Mouse (Mus musculus) retina, adult 2 months (tissue): ENCODE measurements around the gene Synj2bp.
A peak's percentile ranks its signal among the peaks of the same experiment; 100 is the strongest.
"Not testable (repeated sequence)": the region's sequence is repeated elsewhere in the genome, so short reads cannot be mapped to it uniquely, and the experiment has no call there.

Experiments used
- DNase-seq: peaks from one replicate; pipeline ENCODE4 v3.0.0-alpha.2; 2012; ENCODE audit warnings: low read depth, low spot score

The Synj2bp gene

GRCm38 (mm10) chr12:81532316-81533028, at the start of gene Synj2bp, which contains the start of gene Gm20498:
Gene Synj2bp, minus strand, starts transcription at chr12:81532911.
Gene Gm20498, minus strand, starts transcription at chr12:81532905.
- peak; percentile 68 for DNase-seq

- no peak for DNase-seq
Measured at GRCm38 (mm10) chr12:81568374-81568773, 35.7 kb upstream of the Synj2bp start, which contains the start of gene Adam21. Gene Adam21, minus strand, starts transcription at chr12:81568474.

GRCm38 (mm10) chr12:81567931-81568330, 35.2 kb upstream of the Synj2bp start:
- DNase-seq, result no peak

- no peak for DNase-seq
Measured at GRCm38 (mm10) chr12:81564173-81564572, 31.5 kb upstream of the Synj2bp start.

GRCm38 (mm10) chr12:81549286-81549685, 16.6 kb upstream of the Synj2bp start:
- DNase-seq, result no peak

GRCm38 (mm10) chr12:81547163-81547562, 14.5 kb upstream of the Synj2bp start:
- DNase-seq, result no peak

- DNase-seq, result no peak
Measured at GRCm38 (mm10) chr12:81533029-81533419, 313 bp upstream of the Synj2bp start.

GRCm38 (mm10) chr12:81530587-81530986, 2.1 kb downstream of the Synj2bp start:
- DNase-seq, result not testable (repeated sequence)

GRCm38 (mm10) chr12:81496906-81497305, 35.8 kb downstream of the Synj2bp start:
- DNase-seq, result not testable (repeated sequence)

GRCm38 (mm10) chr12:81490491-81490890, 42.2 kb downstream of the Synj2bp start:
- DNase-seq, result no peak

GRCm38 (mm10) chr12:81485311-81485710, 47.4 kb downstream of the Synj2bp start:
- DNase-seq, result no peak

- DNase-seq, result peak; percentile 77
Measured at GRCm38 (mm10) chr12:81484727-81485191, 48.0 kb downstream of the Synj2bp start, which contains the start of gene Cox16. Gene Cox16, minus strand, starts transcription at chr12:81485127.

GRCm38 (mm10) chr12:81484212-81484611, 48.5 kb downstream of the Synj2bp start:
- DNase-seq, result no peak

- no peak for DNase-seq
Measured at GRCm38 (mm10) chr12:81483656-81484055, 49.1 kb downstream of the Synj2bp start.

- DNase-seq, result not testable (repeated sequence)
Measured at GRCm38 (mm10) chr12:81459051-81459450, 73.7 kb downstream of the Synj2bp start.
